Mouse (Mus musculus): ENCODE measurements at regions not wholly inside any gene's neighbourhood (a gene's known extent, or its start where the extent isn't known, plus 50 kb on each side); places are given as distances from the start of the nearest gene placed in this dataset.

DNA sequence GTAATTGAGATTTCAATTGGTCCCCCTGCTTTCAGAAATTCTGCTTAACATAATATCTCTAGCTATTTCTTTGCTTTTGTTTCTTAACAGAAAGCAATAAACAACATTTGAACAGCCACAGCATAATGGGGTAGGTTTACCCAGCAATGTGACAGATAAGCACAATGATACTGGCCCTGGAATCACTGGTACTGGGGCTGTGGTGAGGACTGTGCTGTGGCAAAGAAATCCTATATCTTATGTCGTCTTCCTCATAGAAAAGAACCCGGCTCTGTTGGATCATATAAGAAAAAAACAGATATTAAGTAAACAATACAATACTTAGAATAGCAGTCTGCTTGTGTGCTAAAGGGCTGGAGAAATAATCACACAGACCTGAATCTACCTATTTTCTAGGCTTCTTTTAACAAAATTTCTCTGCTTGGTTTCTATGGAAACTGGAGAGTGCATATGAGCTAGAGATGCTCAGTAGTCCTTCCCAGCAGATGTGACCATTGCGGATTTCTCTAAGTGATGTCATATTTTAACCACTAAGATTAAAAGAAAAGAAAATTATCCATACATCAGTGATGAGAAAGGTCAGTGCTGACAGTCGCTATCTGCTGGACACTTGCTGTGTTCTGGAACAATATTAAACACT lies 119.8 kb upstream of the Gnao1 start:
- DNase-seq, result no peak

DNA sequence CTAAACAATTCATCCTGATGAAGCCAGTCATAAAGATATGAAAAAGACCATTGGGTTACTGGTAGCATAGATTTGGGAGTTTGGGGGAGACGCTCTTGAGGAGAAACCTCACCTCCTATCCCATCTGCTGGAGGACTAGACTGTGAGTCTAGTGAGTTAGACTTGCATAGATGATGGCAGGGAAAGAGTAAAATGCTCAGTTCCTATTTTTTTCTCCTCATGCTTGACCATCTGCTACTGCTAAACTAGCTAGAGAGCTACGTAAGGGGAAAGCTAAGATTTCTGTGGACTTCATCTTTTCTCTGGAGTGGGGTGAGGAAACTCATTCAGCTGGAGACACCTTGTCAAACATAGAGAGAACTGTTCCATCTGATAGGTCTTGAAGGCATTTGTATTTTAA lies 118.4 kb upstream of the Gnao1 start:
- no peak for DNase-seq

DNA sequence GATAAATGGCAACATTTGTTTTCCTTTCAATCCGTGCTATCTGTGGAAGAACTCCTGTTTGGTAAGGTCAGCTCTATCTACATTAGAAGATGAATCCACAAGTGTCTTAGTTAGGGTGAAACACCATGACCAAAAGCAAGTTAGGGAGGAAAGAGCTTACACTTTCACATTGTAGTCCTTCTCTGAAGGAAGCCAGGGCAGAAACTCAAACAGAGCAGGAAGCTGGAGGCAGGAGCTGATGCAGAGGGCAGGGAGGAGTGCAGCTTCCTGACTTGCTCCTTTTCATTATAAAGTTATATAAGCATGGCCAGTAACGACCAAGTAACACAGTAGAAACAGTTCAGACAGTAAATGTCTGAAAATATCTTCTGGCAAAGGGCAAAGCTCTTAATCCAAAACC lies 117.9 kb upstream of the Gnao1 start:
- DNase-seq, result no peak

DNA sequence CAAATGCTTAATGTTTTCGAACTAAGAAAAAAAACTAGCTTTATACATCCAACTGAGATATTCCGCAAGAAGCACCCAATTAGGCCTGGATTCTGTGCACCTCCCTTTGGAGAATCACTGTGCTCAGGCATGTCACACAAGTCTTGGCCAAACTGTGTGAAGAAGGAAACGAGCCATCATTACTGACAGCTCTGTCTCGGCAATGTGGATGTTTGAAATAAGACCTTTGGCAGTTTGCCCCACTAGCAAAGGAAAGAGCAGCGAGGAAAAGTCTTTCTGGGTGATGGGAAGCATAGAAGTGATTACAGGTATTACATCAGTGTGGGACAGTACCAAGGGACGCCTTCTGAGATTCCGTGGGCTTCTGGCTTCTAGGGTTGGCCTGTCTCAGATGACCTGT lies 112.6 kb upstream of the Gnao1 start:
- no peak for DNase-seq

DNA sequence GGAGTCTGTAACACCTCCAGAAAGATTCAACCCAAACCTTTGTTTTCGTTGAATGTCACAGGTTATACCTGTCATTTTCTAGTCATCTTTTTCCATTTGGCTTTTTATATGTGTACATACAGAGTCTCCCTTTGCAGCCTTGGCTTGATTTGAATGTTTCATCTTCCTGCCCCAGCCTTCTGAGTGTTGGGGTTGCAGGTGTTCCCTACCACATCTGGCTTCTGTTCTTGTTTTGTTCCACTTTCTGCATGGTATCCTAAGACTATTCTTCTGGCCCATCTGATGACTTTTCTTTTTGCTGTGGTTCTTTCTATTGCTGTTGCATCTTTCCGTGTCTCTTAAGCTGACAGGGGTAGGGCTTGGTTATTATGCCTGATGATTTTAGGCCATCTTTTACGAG lies 111.3 kb upstream of the Gnao1 start:
- DNase-seq, result no peak

DNA sequence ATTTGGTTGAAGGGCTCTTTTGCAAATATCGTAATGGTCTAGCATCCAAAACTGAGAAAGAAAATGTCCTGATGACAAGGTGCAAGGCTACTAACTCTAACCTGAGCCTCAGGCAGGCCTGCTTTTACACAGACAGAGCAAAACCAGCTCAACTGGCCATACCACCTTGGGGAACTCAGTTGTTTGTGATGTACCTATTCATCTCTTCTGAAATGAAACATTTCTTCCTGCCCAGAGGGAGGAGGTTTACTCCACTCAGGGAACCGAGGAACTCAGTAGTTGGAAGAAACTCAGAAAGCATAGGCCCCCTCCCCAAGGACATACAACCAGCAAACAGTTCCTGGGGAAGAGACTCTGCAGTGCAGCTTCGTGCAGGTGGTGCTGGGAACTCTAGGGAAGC lies 108.4 kb upstream of the Gnao1 start:
- no peak for DNase-seq

DNA sequence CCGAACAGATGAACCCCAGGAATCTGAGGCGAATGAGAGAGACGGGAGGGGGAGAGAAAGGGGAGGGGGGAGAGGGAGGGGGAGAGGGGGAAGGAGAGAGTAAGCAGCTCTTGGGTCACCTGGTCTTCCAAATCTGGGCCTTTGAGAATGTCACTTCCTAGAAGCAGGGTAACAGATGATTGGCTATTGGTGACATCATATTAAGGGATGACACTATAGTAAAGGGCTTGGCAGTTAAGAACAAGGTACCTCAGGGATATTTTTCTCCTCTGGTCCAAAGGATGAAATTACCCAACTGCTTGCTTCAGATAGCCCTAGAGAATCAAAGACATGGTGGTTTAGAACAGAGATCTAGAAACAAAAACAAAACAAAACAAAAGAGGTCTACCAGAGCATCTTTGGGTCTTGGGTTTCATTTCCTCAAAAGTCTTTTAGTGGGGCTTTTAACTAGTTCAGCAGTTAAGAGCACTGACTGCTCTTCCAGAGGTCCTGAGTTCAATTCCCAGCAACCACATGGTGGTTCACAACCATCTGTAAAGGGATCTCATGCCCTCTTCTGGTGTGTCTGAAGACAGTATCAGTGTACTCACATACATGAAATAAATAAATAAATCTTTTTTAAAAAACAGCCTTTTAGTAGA lies 97.6 kb upstream of the Gnao1 start:
- no peak for DNase-seq

DNA sequence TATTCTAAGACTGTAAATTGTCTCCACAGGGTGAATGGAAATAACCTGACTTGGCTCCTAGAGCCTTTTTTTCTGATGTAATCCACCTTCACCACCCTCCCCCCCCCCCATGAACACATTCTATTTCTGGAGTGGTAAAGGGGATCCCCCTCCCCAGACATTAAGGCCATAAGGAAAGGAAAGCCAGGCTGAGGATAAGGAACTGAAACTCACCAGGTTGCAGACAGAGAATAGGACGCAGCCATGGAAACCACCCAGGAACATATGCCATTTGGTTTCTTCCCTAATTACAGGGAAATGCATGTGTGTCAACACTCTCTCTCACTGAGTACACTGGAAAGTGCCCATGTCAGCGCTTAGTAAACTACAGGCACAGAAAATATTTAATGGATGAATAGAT lies 96.5 kb upstream of the Gnao1 start:
- DNase-seq, result no peak

DNA sequence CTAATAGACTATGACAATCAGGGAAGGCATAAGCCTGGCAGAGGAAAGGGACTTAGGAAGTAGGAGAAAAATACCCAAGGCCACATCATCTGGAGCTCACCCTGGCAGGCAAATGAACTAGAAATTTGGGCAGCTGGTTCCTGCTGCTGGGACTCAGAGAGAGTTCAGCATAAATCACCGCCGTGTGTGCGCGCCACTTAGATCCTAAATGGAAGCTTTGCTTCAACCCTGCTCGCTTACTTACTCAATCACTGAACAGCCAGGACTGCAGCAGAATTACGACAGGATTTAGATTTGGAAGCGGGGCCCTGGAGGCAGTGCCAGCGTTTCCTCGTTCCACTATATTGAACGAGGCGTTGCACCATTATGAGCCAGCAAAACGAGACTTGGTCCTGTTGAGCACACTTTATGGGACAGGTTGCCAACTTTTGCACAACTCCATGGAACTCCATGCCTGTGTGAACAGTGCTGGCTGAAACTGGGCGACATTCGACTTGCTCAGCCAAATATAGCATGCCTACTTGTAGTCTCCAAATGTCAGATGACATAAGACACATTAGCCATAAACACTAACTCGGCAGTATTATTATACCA lies 84.8 kb upstream of the Gnao1 start:
- no peak for DNase-seq

DNA sequence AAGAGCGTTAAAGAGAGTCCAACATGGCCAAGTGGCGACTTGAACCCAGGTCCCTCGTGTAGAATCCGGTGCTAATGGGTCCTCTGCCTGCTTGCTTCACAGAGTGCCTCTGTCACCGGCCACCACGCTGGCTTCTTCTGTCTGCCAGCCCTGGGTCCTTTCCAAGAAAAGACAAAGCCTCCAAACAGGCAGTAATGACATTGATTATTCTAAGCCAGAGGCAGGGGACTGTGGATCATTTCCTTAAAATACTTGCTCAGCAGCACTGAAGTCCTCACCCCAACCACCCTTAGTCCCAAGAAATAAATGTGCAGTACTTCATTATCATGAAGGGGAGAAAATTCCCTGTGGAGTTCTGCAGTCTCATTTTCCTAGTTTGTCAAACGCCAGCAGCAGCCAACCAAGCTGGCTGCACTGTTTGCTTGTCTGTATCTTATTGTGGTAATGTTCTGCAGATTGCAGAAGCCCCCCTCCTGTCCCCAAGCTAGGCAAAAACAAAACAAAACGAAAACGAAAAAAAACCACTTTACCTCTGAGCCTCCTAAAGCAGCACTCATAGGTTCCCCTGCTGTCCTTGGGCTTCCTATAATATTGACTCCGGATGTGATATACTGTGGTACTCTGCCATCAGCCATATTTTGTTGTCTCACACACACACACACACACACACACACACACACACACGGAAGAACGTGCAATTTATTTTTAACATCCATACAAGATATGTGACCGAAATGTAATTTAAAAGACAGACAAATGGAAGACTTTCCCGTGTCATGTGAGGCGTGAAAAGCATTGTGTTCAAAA lies 80.4 kb upstream of the Gnao1 start:
- DNase-seq, result peak; percentile 22 to 29

DNA sequence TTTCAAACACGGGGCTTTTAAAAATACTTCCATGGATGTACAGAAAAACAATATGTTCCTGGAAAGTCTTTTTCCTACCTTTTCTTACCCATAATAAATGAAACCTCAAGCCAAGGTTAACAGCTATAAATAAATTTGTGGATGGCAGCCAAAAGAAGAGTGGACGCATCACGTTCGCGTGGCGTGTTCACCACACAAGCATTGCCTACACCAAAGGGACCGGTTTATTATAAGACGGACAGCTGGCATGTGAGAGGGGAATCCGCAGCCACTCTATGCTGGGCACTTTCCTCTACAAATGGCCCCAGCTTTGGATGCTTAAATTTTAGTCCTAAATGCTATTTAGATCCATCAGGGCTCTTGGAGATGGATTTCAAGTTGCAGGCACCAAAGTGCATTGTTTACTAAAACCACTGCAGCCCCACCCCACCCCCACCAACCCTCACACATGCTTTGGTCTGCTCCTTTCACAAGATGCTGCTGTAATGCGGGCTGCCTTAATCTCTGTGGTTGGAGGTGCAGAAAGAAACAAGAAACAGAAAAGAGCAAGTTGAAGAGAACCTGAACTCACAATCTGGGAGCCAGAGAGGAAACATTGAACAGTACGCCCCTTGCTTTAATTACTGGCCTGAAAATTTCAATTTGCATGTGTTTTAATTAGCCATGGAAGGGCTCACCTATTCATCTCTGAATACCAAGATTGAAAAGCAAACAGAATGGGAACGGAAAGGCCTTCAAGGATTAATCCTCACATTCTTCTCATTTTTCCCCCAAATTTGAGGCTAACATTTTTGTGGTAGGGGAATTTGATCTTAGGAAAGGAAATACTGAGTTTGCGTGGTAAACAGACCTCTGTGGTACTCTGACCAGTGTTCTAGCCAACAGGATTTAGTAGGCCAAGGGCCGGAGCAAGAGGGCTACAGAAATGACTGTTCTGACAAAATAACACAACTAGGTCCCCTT lies 78.7 kb upstream of the Gnao1 start:
- DNase-seq, result no peak

DNA sequence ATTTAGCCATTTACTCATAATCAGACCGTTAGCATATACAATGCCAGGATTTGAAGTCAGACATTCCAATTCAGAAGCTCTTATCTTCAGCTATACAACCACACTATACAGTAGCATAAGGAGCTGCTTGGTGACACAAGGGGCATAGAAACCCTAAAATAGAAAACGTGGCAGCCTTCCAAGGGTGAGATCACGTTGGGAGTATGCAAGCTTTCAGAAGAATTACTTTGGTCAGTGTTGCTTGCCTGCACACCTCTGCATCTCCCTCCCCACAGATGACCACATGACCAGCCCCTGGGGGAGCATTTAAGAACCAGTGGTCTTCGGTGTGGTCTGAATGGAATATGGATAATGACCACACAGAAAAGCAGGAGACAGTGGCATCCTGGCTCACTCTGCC lies 74.9 kb upstream of the Gnao1 start:
- DNase-seq, result peak; percentile 33 to 61

DNA sequence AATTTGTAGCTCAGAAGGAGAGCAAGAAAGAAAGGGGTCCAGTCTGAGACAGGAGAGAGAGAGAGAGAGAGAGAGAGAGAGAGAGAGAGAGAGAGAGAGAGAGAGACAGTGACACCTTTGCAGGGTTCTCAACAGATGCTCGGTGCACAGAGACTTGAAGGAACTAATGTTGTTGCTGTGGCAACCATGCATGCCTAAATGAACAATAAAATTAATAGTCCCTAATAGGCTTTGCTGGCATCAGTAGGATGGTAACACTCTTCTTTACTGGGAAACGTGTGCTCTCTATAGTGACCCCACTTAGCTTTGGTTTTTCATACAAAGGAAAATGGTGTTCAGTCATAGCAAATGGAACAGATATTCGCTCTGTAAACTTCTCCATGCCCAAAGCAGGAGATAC lies 69.5 kb upstream of the Gnao1 start:
- DNase-seq, result no peak

DNA sequence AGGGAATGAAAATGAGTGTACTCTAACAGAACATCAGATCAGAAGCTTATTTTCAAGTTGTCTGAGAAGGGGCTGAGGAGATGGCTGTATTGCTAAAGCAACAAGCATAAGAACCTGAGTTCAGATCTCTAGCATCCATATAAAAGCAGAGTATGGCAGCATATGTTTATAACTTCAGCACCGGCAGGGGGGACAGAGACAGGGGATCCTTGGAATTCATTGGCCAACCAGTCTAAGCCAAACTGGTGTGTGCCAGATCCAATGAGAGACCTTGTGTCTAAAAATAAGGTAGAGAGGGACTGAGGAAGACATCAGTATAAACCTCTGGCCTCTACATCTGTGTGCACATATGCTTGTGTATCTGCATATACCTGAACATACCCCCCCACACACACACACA lies 61.0 kb upstream of the Gnao1 start:
- DNase-seq, result no peak

DNA sequence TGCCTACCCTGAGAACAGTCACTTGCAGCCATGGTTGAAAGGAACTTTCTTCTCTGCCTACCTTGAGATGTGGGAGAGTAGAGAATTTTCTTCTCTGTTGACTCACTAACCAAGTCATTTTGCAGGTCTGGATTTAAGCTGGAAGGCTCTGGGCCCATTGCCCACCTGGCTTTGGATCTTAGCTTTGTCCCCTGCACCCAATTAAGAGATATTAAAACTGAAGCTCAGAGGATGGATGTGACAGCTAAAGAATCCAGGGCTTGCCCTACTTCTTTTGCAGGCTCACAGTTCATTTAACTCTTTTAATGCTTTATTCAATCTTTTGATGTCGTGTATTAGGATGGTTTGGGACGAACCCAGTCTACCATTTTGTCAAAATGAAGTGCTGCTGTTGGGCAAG lies 58.8 kb upstream of the Gnao1 start:
- DNase-seq, result no peak

DNA sequence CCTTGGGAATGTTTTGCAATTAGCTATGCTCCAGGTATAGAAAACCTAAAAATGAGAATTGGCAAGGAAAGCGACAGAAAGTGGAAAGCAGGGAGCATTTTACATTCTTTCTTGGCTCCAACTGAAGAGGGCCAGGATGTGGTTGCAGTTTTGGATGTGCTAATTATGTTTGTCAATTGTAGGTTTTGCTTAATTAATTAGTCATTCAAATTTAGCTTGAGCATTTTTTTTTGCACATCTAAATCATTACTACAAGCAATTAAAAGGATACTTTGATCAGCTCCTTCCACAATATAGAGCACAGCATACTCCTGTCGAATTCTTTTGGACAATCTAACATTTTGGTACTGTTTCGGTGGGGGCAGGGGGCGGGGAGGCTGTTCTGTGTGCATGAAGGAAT lies 53.8 kb upstream of the Gnao1 start:
- DNase-seq, result no peak
